Mouse (Mus musculus) heart, embryonic 13.5 days (tissue): Measurements from ENCODE around the gene Pid1. TPM values are rescaled to one million over a fixed set of nuclear protein-coding genes. Genes with fewer than 3 reads are reported as not detected.

Experiments used
- ATAC-seq: fragments of 200-750 bp; cut with Nextera tagmentation; 2 replicates; pipeline ENCODE4 v1.8.0; 2017; ENCODE audit warnings: moderate TSS enrichment; ENCODE audit not compliant: insufficient number of reproducible peaks, low FRiP score, low TSS enrichment; ENCODE audit errors: extremely low read depth
- H3K27ac ChIP-seq: fragments of 300-500 bp; sonication (generic); replicated peaks from 2 replicates; pipeline ENCODE4 v1.5.1; 2015; ENCODE audit warnings: moderate library complexity, mild to moderate bottlenecking, inconsistent platforms
- H3K27me3 ChIP-seq: fragments of 300-500 bp; sonication (generic); replicated peaks from 2 replicates; pipeline ENCODE4 v1.6.1; 2015; ENCODE audit warnings: mild to moderate bottlenecking, inconsistent platforms
- H3K36me3 ChIP-seq: fragments of 300-500 bp; sonication (generic); 2 replicates; pipeline ENCODE4 v1.6.1; 2015; ENCODE audit warnings: mild to moderate bottlenecking, inconsistent platforms
- H3K4me1 ChIP-seq: fragments of 300-500 bp; sonication (generic); 2 replicates; pipeline ENCODE4 v1.6.1; 2015; ENCODE audit warnings: inconsistent platforms
- H3K4me2 ChIP-seq: fragments of 300-500 bp; sonication (generic); 2 replicates; pipeline ENCODE4 v1.6.1; 2015; ENCODE audit warnings: inconsistent platforms, mild to moderate bottlenecking, moderate library complexity
- H3K4me3 ChIP-seq: fragments of 300-500 bp; sonication (generic); 2 replicates; pipeline ENCODE4 v1.5.1; 2015; ENCODE audit warnings: moderate library complexity, mild to moderate bottlenecking, inconsistent platforms
- H3K9ac ChIP-seq: fragments of 300-500 bp; sonication (generic); 2 replicates; pipeline ENCODE4 v1.6.1; 2015; ENCODE audit warnings: inconsistent platforms, mild to moderate bottlenecking, moderate library complexity
- H3K9me3 ChIP-seq: fragments of 300-500 bp; sonication (generic); 2 replicates; pipeline ENCODE4 v1.6.1; 2016; ENCODE audit warnings: inconsistent platforms
- WGBS: fragments of 180-500 bp; shearing (Covaris S2); methylation state at CpG from one replicate; pipeline ENCODE4 v1.1.7; 2015; ENCODE audit warnings: mixed read lengths; 5-methylcytosine and 5-hydroxymethylcytosine counted together
- polyA plus RNA-seq: library from polyadenylated mRNA; unstranded; fragments of >200 nt; fragmentation: Nextera tagmentation; extraction: Ambion mirVana; gene quantifications from 2 replicates; pipeline ENCODE4 v1.2.1, GENCODE M21; 2015

Gene Pid1
- polyA plus RNA-seq, 1 experiment from 2014 or later, result 9.8 TPM

DNA sequence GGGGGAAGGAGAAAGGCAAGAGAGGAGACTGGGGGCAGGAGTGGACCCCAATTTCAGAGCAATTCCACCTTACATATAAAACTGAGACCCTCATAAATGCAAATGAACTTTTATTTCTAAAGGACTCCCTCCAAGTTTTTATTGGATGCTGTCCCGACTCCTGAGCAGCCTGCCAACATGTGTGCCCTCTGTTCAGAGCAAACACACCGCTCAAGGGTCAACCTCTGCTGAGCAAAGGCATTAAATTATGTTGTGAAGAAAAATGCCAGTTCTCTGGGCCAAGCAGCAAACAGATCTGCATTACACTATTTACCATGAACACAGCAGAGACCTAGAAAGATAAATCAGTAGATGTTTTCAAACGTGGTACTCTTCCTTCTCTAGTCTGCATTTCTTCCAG is 110.1 kb downstream of the Pid1 start:
- no peaks in the 10 kb centered on the region for H3K4me1 ChIP-seq
- no peaks in the 10 kb centered on the region for H3K36me3 ChIP-seq
- 53% methylated on average over 3 of the region's 3 CpGs for WGBS
- H3K4me3 ChIP-seq, result no peak overlapping the region
- no peak overlapping the region for H3K27ac ChIP-seq
- ATAC-seq, result no peak
- no peaks in the 10 kb centered on the region for H3K9me3 ChIP-seq
- H3K9ac ChIP-seq, result no peak overlapping the region
- H3K27me3 ChIP-seq, result no peaks in the 10 kb centered on the region
- H3K4me2 ChIP-seq, result no peak overlapping the region

DNA sequence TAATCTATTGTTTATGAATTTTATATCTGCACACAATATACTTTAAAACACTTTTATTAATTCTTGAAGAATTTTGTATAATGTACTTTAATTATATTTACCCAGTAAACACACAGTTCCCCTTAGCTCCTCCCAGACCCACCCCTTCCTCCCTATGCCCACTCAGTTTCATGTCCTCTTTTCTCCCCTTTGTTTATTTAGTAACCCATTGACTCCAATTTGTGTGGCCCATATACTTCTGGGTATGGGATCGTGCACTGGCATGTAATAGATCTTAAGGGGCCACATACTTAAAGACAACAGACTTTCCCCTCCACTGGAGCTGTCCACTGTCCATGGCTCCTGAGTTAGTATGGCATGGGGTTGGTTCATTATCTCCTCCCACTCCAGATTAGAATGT is 112.8 kb downstream of the Pid1 start:
- WGBS, result 38% methylated on average over 1 of the region's 1 CpGs
- H3K27ac ChIP-seq, result no peak overlapping the region
- no peaks in the 10 kb centered on the region for H3K27me3 ChIP-seq
- no peaks in the 10 kb centered on the region for H3K36me3 ChIP-seq
- no peak overlapping the region for H3K9ac ChIP-seq
- H3K4me1 ChIP-seq, result no peaks in the 10 kb centered on the region
- H3K4me2 ChIP-seq, result no peak overlapping the region
- H3K4me3 ChIP-seq, result no peak overlapping the region
- ATAC-seq, result no peak
- H3K9me3 ChIP-seq, result no peaks in the 10 kb centered on the region

DNA sequence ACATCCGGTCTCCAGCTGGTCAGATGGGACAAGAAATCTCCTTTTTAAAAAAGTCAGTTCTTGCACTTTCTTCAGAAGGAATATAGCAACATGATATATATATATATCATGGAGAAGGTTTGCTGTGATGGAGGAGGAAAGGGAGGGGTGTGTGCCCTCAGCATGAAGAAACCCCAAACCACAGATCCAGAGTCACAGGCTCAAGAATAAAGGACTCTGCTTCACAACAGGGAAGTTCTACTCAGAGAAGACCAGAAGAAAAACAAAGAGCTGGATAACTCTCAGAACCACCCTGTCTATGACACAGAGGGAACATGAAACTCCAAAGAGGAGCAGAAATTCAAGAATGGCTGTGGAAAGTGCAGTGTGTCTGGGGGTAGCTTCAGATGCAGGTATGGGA is 113.2 kb downstream of the Pid1 start:
- WGBS, result 81% methylated on average over 1 of the region's 1 CpGs
- no peaks in the 10 kb centered on the region for H3K4me1 ChIP-seq
- no peak for ATAC-seq
- no peak overlapping the region for H3K4me2 ChIP-seq
- no peak overlapping the region for H3K27ac ChIP-seq
- H3K27me3 ChIP-seq, result no peaks in the 10 kb centered on the region
- no peak overlapping the region for H3K4me3 ChIP-seq
- no peaks in the 10 kb centered on the region for H3K36me3 ChIP-seq
- no peak overlapping the region for H3K9ac ChIP-seq
- no peaks in the 10 kb centered on the region for H3K9me3 ChIP-seq

DNA sequence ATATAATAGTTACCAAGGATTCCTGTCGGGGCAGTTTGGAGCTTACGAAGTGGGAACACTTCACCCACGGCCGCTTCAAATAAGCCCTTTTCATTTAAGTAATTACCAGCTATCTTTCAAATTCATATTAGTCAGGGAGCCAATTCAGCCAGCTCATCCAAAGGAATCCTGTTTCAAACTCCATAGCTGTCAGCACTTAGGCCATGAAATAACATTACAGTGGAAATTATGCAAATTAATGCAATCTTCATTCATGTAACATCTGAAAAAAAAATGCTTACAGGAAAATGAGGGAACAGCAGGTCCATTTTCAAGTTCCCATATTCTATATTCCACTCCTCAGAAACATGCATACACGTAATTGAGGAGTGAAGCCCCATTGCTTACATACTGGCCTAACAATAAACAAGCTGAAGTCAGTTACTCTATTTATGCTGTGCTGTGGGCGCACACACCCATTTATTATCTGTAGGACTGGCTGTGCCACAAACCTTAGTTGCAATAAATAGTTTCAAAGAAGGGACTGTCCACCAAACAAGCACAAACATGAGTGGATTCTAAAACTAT is 114.1 kb downstream of the Pid1 start:
- WGBS, result 74% methylated on average over 6 of the region's 6 CpGs
- H3K4me1 ChIP-seq, result no peaks in the 10 kb centered on the region
- ATAC-seq, result no peak

DNA sequence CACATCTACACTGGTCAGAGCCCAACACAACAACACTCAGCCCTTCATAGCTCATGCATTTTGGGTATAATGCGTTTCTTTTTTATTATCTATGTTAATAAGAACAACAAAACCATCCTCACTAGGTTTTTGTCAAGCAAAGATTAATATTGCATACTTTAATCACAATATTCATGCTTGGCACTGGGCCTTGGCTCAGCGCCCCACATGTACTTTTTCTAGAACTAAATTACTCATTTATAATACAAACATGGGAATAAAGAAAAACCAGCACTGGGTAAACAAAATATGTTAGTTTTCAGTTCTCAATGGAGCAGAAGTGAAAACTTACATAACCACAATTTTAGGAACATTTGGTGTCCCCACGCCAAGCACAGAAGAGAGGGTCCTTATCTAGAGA is 116.9 kb downstream of the Pid1 start:
- no peak for ATAC-seq
- no peak overlapping the region for H3K4me3 ChIP-seq

More for the DNA sequence above, 114.1 kb downstream of the Pid1 start:
- Histone ChIP-seq H3K4me3 (no peak overlapping the region), H3K36me3 (no peaks in the 10 kb centered on the region), H3K9ac (no peak overlapping the region), H3K4me2 (no peak overlapping the region), H3K27me3 (no peaks in the 10 kb centered on the region), H3K27ac (no peak overlapping the region), H3K9me3 (no peaks in the 10 kb centered on the region)

DNA sequence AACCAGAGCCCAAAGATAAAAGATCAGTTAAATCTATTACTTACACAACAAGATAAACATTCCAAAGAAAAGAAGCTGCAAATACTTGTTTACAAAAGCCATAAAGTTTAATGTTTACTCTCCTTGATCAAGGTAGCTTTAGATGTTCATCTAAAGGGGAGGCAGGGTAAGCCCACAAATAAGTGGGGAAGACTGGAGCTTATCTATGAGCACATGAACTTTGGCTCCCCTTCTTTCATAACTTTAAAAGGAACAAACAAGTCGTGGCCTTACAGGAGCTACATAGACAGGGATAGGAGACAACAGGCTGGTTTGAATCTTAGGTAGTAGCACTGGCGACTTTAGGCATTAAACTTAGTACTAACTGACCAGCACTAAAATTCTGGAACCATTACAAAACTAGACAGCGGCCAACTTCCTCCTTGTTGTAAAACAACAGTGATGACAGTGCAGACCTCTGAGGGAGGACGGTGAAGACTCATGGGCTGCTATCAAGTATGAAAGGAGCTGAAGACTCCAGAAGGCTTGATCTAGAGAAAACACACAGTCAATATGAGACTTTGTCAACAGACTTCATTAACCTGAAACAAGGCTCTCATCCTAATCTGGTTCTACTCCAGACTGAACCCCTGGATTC is 122.7 kb downstream of the Pid1 start:
- H3K36me3 ChIP-seq, result no peaks in the 10 kb centered on the region

More for the DNA sequence above, 116.9 kb downstream of the Pid1 start:
- Histone ChIP-seq H3K27me3 (no peaks in the 10 kb centered on the region), H3K9ac (no peak overlapping the region), H3K9me3 (no peaks in the 10 kb centered on the region), H3K27ac (no peak overlapping the region), H3K4me1 (no peaks in the 10 kb centered on the region), H3K36me3 (no peaks in the 10 kb centered on the region), H3K4me2 (no peak overlapping the region)
- WGBS, result 77% methylated on average over 3 of the region's 3 CpGs

DNA sequence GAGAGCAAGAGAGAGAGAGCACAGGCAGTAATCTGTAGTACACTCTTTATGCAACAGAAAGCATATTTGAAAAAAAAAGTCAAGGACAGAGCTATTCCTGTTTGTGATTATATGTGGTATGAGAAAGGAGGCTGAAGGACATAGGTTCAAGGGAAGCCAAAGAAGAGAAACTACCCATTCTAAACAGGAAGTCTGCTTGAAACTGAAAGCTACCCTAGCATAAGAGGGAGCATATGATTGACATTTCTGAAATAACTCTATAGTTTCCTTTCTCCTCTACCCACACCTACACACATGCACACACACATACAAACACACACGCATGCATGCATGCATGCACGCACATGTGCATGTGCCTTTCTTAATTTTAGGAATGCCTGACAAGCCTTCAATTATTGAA is 123.8 kb downstream of the Pid1 start:
- H3K4me2 ChIP-seq, result no peak overlapping the region
- 87% methylated on average over 2 of the region's 2 CpGs for WGBS
- no peak overlapping the region for H3K9ac ChIP-seq
- H3K9me3 ChIP-seq, result no peaks in the 10 kb centered on the region
- no peaks in the 10 kb centered on the region for H3K4me1 ChIP-seq
- no peaks in the 10 kb centered on the region for H3K27me3 ChIP-seq
- no peak for ATAC-seq
- no peak overlapping the region for H3K27ac ChIP-seq
- no peaks in the 10 kb centered on the region for H3K36me3 ChIP-seq
- no peak overlapping the region for H3K4me3 ChIP-seq

More for the DNA sequence above, 122.7 kb downstream of the Pid1 start:
- Histone ChIP-seq H3K27ac (no peak overlapping the region), H3K4me1 (no peaks in the 10 kb centered on the region), H3K4me3 (no peak overlapping the region), H3K27me3 (no peaks in the 10 kb centered on the region), H3K9ac (no peak overlapping the region), H3K9me3 (no peaks in the 10 kb centered on the region), H3K4me2 (no peak overlapping the region)
- no peak for ATAC-seq
- WGBS, result 72% methylated on average over 4 of the region's 4 CpGs

DNA sequence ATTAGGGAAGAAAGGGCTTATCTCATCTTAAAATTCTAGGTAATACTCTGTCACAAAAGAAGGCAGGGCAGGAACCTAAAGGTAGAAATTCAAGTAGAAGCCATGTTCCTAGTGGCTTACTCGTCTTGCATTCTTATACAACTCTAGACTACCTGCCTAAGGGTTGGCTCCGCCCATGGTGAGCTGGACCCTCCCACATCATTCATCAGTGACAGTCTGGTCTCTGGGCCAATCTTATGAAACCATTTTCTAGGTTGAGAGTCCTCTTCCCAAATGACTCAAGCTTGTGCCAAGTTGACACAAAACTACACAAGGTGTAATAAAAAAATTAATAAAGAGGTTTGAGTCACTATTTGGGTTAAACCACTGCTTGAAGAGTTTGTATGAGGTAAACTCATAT is 133.5 kb downstream of the Pid1 start:
- ATAC-seq, result no peak
- H3K27me3 ChIP-seq, result no peaks in the 10 kb centered on the region
- no peak overlapping the region for H3K4me3 ChIP-seq
- H3K4me2 ChIP-seq, result no peak overlapping the region
- no peak overlapping the region for H3K27ac ChIP-seq
- no peaks in the 10 kb centered on the region for H3K36me3 ChIP-seq
- H3K9ac ChIP-seq, result no peak overlapping the region
- H3K4me1 ChIP-seq, result no peaks in the 10 kb centered on the region
- 63% methylated on average over 2 of the region's 2 CpGs for WGBS
- no peaks in the 10 kb centered on the region for H3K9me3 ChIP-seq

DNA sequence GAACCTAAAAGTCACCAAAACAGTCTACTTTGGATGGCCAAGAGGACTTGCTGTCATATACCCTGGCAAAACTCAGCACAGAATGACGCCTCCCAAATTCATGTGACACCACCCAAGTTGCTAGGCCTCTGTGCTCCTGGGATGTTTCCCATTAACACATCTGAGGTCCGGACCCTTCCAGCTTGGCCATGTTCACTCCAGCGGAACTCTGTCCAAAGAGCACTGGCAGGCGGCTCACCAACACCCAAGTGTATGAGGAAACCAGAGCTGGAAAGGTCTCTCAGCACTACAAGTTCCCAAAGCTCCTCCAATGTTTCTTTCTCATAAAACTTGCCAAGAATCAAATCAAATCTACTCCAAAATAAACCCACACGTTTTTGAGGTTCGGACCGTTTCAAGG is 138.4 kb downstream of the Pid1 start:
- Histone ChIP-seq H3K27me3 (no peaks in the 10 kb centered on the region), H3K27ac (no peak overlapping the region), H3K9ac (no peak overlapping the region), H3K4me3 (no peak overlapping the region), H3K4me1 (no peaks in the 10 kb centered on the region), H3K4me2 (no peak overlapping the region), H3K36me3 (no peaks in the 10 kb centered on the region), H3K9me3 (no peaks in the 10 kb centered on the region)
- no peak for ATAC-seq
- WGBS, result 83% methylated on average over 7 of the region's 7 CpGs

DNA sequence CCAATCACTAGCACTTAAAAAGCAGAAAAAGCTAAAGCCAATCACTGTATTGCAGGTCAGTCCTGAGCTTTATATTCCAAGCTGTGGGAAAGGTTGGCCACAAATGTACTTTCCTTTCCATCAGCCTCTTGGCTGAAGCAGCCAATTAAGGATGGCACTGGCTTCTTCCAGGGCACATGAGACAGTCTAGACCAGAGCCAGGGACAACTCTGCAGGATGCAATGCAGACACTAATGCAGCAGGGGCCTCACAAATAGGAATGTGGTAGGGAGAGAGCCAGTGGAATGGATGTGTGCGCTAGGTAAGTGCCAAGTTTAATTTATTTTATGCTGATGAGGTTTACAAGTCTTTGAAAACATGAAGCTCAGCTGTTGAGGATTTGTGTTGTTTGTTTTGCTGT is 141.9 kb downstream of the Pid1 start:
- no peaks in the 10 kb centered on the region for H3K9me3 ChIP-seq
- H3K36me3 ChIP-seq, result no peaks in the 10 kb centered on the region
- H3K27me3 ChIP-seq, result no peaks in the 10 kb centered on the region
- no peak overlapping the region for H3K4me3 ChIP-seq
- no peak overlapping the region for H3K4me2 ChIP-seq
- WGBS, result 69% methylated on average over 1 of the region's 1 CpGs
- H3K9ac ChIP-seq, result no peak overlapping the region
- no peak overlapping the region for H3K27ac ChIP-seq
- ATAC-seq, result no peak
- peaks cover 6% of the 10 kb centered on the region for H3K4me1 ChIP-seq

DNA sequence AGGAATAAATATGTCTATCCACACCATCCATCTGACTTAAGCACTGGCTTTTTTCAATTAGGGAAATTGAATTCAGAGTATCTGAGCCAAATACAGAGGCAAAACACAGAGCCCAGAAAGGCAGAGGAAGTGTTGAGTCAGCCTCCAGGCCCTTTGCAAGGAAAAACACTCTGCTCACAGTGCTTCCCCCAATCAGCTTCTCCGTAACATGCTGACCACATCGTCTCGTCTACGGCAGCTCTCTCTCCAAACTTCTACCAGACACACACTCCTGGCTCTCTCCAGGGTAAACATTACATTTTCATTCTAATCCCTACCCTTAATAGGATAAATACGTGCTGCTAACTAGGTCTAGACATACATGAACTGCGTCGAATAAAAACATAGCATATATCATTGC is 145.4 kb downstream of the Pid1 start:
- no peak overlapping the region for H3K4me3 ChIP-seq
- peaks cover 6% of the 10 kb centered on the region for H3K4me1 ChIP-seq
- H3K4me2 ChIP-seq, result no peak overlapping the region
- H3K27me3 ChIP-seq, result no peaks in the 10 kb centered on the region
- H3K36me3 ChIP-seq, result no peaks in the 10 kb centered on the region
- no peak overlapping the region for H3K9ac ChIP-seq
- no peak for ATAC-seq
- WGBS, result 46% methylated on average over 7 of the region's 7 CpGs
- H3K27ac ChIP-seq, result no peak overlapping the region
- no peaks in the 10 kb centered on the region for H3K9me3 ChIP-seq

DNA sequence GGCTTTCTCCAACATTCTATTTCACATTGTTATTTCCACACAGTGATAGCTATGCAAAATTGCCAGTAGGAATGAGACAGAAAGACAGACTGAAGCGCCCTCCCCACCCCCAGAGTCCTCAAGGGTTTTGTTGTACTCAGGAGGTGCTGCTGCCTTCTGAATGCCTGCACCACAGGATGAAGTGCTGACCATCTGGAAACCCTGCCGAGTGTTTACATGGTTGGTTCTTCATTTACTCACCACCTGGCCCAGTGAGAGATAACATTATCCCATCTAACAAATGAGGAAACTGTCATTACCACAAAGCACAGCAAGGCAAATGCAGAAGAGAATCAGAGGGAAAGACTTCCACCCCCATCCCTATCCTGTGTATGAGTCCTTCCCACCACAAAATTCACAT is 146.2 kb downstream of the Pid1 start:
- Histone ChIP-seq H3K9ac (no peak overlapping the region), H3K27ac (no peak overlapping the region), H3K4me3 (no peak overlapping the region), H3K36me3 (no peaks in the 10 kb centered on the region), H3K4me1 (peaks cover 6% of the 10 kb centered on the region), H3K9me3 (no peaks in the 10 kb centered on the region), H3K27me3 (no peaks in the 10 kb centered on the region), H3K4me2 (no peak overlapping the region)
- WGBS, result 12% methylated on average over 2 of the region's 2 CpGs
- ATAC-seq, result no peak
